Mouse (Mus musculus): ENCODE measurements around the gene Rpl10. TPM values are rescaled to one million over a fixed set of nuclear protein-coding genes. Genes with fewer than 3 reads are reported as not detected.

Gene Rpl10
- total RNA-seq (2014; fragmentation: Nextera tagmentation) (3,507 and 3,613 TPM in 2 replicates), total RNA-seq (2017) (1,842 and 1,992 TPM in 2 replicates), polyA plus RNA-seq (2012) (832 and 1,009 TPM in 2 replicates)

DNA sequence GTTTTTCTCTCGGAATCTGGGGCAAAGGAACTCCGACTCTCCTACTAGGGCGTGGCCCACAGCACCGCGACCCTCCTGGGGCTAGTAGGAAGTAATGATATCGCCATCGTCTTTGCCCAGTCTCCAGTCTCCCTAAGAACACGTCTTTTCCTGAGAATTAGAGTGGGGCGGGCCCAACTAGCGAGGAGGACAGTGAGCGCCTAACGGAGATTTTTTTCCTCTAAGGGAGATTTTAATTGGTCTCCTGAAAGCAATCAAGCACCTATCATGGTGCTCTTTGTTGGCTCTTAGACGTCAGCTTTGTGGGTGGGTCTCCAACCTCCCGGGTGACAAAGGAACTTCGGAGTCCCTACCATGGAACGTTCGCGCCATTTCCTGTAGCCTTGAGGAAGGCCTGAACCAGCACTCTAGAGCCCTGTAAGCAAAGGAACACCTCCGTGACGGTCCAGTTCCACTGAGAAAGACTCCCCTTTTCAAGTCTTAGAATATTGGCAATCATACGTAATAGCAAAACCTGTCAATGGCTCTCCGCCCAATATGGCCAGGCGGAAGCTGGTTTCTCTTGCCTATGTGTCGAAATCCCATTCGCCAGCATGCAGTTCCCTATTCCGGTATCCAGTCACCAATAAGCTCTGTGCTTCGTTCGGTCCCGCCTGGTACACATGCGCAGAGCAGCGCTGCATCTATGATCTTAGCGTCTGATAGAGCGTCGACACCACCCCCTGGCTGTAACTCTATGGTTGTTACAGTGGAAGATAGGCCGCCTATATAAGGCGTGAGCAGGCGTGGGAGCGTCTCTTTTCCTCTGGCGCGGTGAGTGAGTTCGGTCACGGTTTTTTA, at the start of gene Rpl10:
Rpl10 (plus strand) TSS at position 751 of the 840 bp plus-strand sequence.
- peak; percentile 91 for TF ChIP-seq POLR2AphosphoS5 (IDR thresholded peaks at IDR 0.05; ENCODE audit: insufficient replicate concordance, low read depth, low read length)
- TF ChIP-seq CTCF (IDR thresholded peaks at IDR 0.05; ENCODE audit: low read depth, low read length), result no peak
- no peak for TF ChIP-seq GATA2 (IDR thresholded peaks at IDR 0.05; ENCODE audit: borderline replicate concordance, low read depth, low read length)
- Histone ChIP-seq H3K9me3 (replicated peaks) (no peaks in the 10 kb centered on the region), H3K36me3 (replicated peaks) (peaks cover 16% of the 10 kb centered on the region), H3K4me1 (ENCODE audit: insufficient read depth, low read depth, low read length) (peaks cover 19% of the 10 kb centered on the region), H3K4me3 (ENCODE audit: low read depth, low read length) (peak within 1 kb of the TSS; percentile 70), H3K27me3 (ENCODE audit: insufficient read depth, low read length) (no peaks in the 10 kb centered on the region)
- DNase-seq (ENCODE audit: low spot score) (peak; percentile 54), ATAC-seq (ENCODE audit: extremely low read depth, insufficient number of reproducible peaks, low FRiP score, poor library complexity, severe bottlenecking) (peak; percentile 84)

DNA sequence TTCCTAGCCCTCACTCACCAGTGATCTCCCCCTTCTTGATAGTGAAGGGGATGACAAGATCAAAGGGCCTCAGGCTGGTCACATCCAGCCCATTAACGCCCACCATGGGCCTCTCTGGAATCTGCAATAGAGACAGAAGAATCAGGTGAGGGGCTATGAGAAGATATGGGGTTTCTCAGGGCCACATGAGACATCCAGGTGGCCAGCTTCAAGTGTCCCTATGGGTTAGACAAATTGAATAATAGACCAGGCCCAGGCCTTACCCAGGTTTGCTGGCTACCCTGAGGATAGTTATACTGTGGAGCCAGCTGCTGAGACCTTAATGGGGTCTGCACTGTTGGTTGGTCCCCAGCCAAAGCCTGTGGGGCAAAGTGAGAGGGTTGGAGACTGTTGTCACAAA, 40.6 kb upstream of the Rpl10 start:
- no peak for TF ChIP-seq POLR2AphosphoS5 (IDR thresholded peaks at IDR 0.05; ENCODE audit: insufficient replicate concordance, low read depth, low read length)
- no peak for TF ChIP-seq GATA1 (IDR thresholded peaks at IDR 0.05; ENCODE audit: borderline replicate concordance, low read length)
- TF ChIP-seq TAL1 (conservative IDR thresholded peaks at IDR 0.05; ENCODE audit: low read depth, low read length), result no peak
- no peak for TF ChIP-seq CTCF (IDR thresholded peaks at IDR 0.05; ENCODE audit: low read depth, low read length)
- TF ChIP-seq GATA2 (IDR thresholded peaks at IDR 0.05; ENCODE audit: borderline replicate concordance, low read depth, low read length), result no peak
- no peaks in the 10 kb centered on the region for H3K27me3 ChIP-seq (ENCODE audit: insufficient read depth, low read length)
- H3K4me3 ChIP-seq (ENCODE audit: low read depth, low read length), result no peak overlapping the region
- H3K4me1 ChIP-seq (ENCODE audit: insufficient read depth, low read depth, low read length), result peaks cover 5% of the 10 kb centered on the region; the same call in 1 of the 2 replicates
- H3K9me3 ChIP-seq (replicated peaks), result no peaks in the 10 kb centered on the region
- peaks cover 100% of the 10 kb centered on the region for H3K36me3 ChIP-seq (replicated peaks)
- DNase-seq (ENCODE audit: low spot score) (no peak), ATAC-seq (ENCODE audit: extremely low read depth, insufficient number of reproducible peaks, low FRiP score, poor library complexity, severe bottlenecking) (no peak)

DNA sequence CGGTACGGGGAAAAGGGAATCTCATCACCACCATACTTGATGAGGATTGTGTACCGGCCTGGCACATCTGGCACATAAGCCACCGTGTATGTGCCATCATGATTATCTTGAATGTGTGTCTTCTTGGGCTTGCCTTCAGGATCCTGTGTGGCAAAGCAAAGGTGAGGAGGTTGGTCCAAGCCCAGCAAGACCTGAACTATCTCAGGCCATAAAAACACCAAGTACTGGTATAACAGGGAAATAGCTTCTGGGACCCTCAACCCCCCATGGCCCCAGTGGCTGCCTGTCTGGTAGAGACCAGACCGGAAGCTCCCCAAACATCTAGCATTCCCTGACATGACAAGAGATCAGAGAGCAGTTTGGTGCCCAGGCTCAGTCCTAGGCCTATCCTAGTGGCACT, 37.4 kb upstream of the Rpl10 start:
- H3K4me3 ChIP-seq (ENCODE audit: low read depth, low read length), result no peak overlapping the region
- peaks cover 97% of the 10 kb centered on the region for H3K36me3 ChIP-seq (replicated peaks)
- TF ChIP-seq CTCF (IDR thresholded peaks at IDR 0.05; ENCODE audit: low read depth, low read length), result no peak
- no peak for TF ChIP-seq TAL1 (conservative IDR thresholded peaks at IDR 0.05; ENCODE audit: low read depth, low read length)
- TF ChIP-seq POLR2AphosphoS5 (IDR thresholded peaks at IDR 0.05; ENCODE audit: insufficient replicate concordance, low read depth, low read length), result no peak
- DNase-seq (ENCODE audit: low spot score) (no peak), ATAC-seq (ENCODE audit: extremely low read depth, insufficient number of reproducible peaks, low FRiP score, poor library complexity, severe bottlenecking) (no peak)
- H3K9me3 ChIP-seq (replicated peaks), result no peaks in the 10 kb centered on the region
- H3K4me1 ChIP-seq (ENCODE audit: insufficient read depth, low read depth, low read length), result peaks cover 5% of the 10 kb centered on the region; the same call in 1 of the 2 replicates
- no peaks in the 10 kb centered on the region for H3K27me3 ChIP-seq (ENCODE audit: insufficient read depth, low read length)

DNA sequence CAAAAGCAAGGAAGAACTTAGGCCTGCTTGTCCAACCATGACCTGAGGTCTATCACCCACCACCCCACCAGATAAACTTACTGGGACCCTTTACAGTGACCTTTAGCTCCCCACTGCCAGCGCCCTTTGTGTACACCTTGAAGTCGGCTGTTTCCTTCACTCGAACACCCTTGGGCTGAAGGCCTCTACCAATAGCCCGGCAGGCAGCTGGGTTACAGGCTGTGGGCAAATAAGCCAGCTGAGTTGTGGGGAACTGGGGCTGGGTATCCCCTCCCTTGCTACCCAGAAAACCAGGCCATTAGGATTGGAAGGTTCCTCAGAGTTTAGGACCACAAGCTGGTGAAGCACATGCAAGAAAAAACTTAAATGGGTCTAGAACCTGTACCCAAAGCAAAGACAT, 30.3 kb upstream of the Rpl10 start:
- DNase-seq (ENCODE audit: low spot score) (no peak), ATAC-seq (ENCODE audit: extremely low read depth, insufficient number of reproducible peaks, low FRiP score, poor library complexity, severe bottlenecking) (no peak)
- no peaks in the 10 kb centered on the region for H3K9me3 ChIP-seq (replicated peaks)
- H3K36me3 ChIP-seq (replicated peaks), result peaks cover 75% of the 10 kb centered on the region
- no peaks in the 10 kb centered on the region for H3K27me3 ChIP-seq (ENCODE audit: insufficient read depth, low read length)
- peaks cover 51% of the 10 kb centered on the region for H3K4me1 ChIP-seq (ENCODE audit: insufficient read depth, low read depth, low read length)
- TF ChIP-seq POLR2AphosphoS5 (IDR thresholded peaks at IDR 0.05; ENCODE audit: insufficient replicate concordance, low read depth, low read length) (no peak), GATA1 (IDR thresholded peaks at IDR 0.05; ENCODE audit: borderline replicate concordance, low read length) (no peak), CTCF (IDR thresholded peaks at IDR 0.05; ENCODE audit: low read depth, low read length) (no peak), GATA2 (IDR thresholded peaks at IDR 0.05; ENCODE audit: borderline replicate concordance, low read depth, low read length) (no peak), TAL1 (conservative IDR thresholded peaks at IDR 0.05; ENCODE audit: low read depth, low read length) (no peak)
- H3K4me3 ChIP-seq (ENCODE audit: low read depth, low read length), result no peak overlapping the region

DNA sequence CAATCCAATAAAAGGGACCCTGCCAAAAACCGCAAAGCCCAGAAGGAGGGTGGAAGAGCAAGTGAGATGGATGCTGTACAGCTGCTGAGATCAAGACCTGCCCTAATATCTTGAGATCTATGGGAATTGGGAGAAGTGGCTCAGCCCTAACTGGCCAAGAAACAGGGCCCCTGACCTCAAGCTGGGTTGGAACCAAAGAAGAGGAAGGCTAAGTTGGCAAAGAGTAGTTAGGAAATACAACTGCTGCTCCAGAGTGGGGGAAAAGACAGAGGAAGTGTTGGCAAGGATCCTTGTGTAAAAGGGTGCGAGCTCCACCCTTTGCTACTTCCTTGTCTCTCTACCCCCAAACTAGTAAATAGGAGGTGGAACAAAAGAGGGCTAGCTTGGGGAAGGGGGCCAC, 27.2 kb upstream of the Rpl10 start:
- no peak for TF ChIP-seq TAL1 (conservative IDR thresholded peaks at IDR 0.05; ENCODE audit: low read depth, low read length)
- TF ChIP-seq CTCF (IDR thresholded peaks at IDR 0.05; ENCODE audit: low read depth, low read length), result no peak
- no peak for TF ChIP-seq GATA1 (IDR thresholded peaks at IDR 0.05; ENCODE audit: borderline replicate concordance, low read length)
- no peak for TF ChIP-seq POLR2AphosphoS5 (IDR thresholded peaks at IDR 0.05; ENCODE audit: insufficient replicate concordance, low read depth, low read length)
- no peak for TF ChIP-seq GATA2 (IDR thresholded peaks at IDR 0.05; ENCODE audit: borderline replicate concordance, low read depth, low read length)
- H3K4me3 ChIP-seq (ENCODE audit: low read depth, low read length), result peak overlapping the region; percentile 77; the same call in 1 of the 2 replicates

DNA sequence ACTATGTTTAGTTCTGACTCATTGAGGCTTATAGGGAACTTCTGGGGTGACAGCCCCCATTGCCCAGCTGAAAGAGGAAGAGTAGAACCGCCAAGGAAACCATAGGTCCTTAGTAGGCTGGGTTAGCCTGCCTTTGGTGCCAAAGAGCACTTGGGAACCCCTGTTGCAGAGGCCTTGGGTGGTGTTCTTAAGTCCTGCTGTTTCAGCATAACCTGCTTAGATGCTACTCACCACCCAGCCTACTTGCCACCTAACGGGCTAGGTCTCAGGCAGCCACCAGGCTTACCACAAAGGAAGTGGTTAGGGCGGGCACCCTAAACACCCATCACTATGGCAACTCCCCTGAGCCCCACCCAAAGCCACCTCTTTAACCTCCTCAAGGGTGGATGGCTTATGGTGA, 26.8 kb upstream of the Rpl10 start:
- H3K27me3 ChIP-seq (ENCODE audit: insufficient read depth, low read length), result no peaks in the 10 kb centered on the region
- H3K9me3 ChIP-seq (replicated peaks), result no peaks in the 10 kb centered on the region
- ATAC-seq (ENCODE audit: extremely low read depth, insufficient number of reproducible peaks, low FRiP score, poor library complexity, severe bottlenecking) (peak; percentile 75), DNase-seq (ENCODE audit: low spot score) (peak; percentile 81)
- H3K4me3 ChIP-seq (ENCODE audit: low read depth, low read length), result peak overlapping the region; percentile 77; the same call in 1 of the 2 replicates
- peaks cover 44% of the 10 kb centered on the region for H3K36me3 ChIP-seq (replicated peaks)
- peaks cover 62% of the 10 kb centered on the region for H3K4me1 ChIP-seq (ENCODE audit: insufficient read depth, low read depth, low read length)
- TF ChIP-seq GATA1 (IDR thresholded peaks at IDR 0.05; ENCODE audit: borderline replicate concordance, low read length), result no peak
- TF ChIP-seq POLR2AphosphoS5 (IDR thresholded peaks at IDR 0.05; ENCODE audit: insufficient replicate concordance, low read depth, low read length), result no peak
- no peak for TF ChIP-seq TAL1 (conservative IDR thresholded peaks at IDR 0.05; ENCODE audit: low read depth, low read length)

More for the DNA sequence above, 27.2 kb upstream of the Rpl10 start:
- DNase-seq (ENCODE audit: low spot score) (peak; percentile 12), ATAC-seq (ENCODE audit: extremely low read depth, insufficient number of reproducible peaks, low FRiP score, poor library complexity, severe bottlenecking) (no peak)
- Histone ChIP-seq H3K36me3 (replicated peaks) (peaks cover 48% of the 10 kb centered on the region), H3K4me1 (ENCODE audit: insufficient read depth, low read depth, low read length) (peaks cover 60% of the 10 kb centered on the region), H3K9me3 (replicated peaks) (no peaks in the 10 kb centered on the region), H3K27me3 (ENCODE audit: insufficient read depth, low read length) (no peaks in the 10 kb centered on the region)
